Mouse (Mus musculus) kidney, adult 11 months (tissue): ENCODE data around the gene Grk6.

Source experiments
- DNase-seq: peaks from one replicate; pipeline ENCODE4 v3.0.0; 2022

The Grk6 gene

GRCm38 (mm10) chr13:55465830-55466440 is 21.1 kb downstream of the Grk6 start:
- no peak for DNase-seq

- DNase-seq, result no peak
These were observed 24.1 kb downstream of the Grk6 start for GRCm38 (mm10) chr13:55468851-55469560.

GRCm38 (mm10) chr13:55470372-55470771 is 25.5 kb downstream of the Grk6 start:
- DNase-seq, result no peak

GRCm38 (mm10) chr13:55471156-55471818 is 26.4 kb downstream of the Grk6 start:
- DNase-seq, result peak; percentile 72

- no peak for DNase-seq
These were observed 26.9 kb downstream of the Grk6 start for GRCm38 (mm10) chr13:55471819-55472131.

GRCm38 (mm10) chr13:55472132-55473022 is 27.5 kb downstream of the Grk6 start:
- DNase-seq, result no peak

GRCm38 (mm10) chr13:55473076-55473831 is 28.4 kb downstream of the Grk6 start:
- no peak for DNase-seq

GRCm38 (mm10) chr13:55473961-55474360 is 29.1 kb downstream of the Grk6 start:
- DNase-seq, result no peak

GRCm38 (mm10) chr13:55474621-55475069 is 29.8 kb downstream of the Grk6 start:
- DNase-seq, result peak; percentile 51

- no peak for DNase-seq
These were observed 30.9 kb downstream of the Grk6 start for GRCm38 (mm10) chr13:55475750-55476149.

- DNase-seq, result no peak
These were observed 31.4 kb downstream of the Grk6 start for GRCm38 (mm10) chr13:55476256-55476655.

GRCm38 (mm10) chr13:55477492-55477891 is 32.6 kb downstream of the Grk6 start:
- DNase-seq, result no peak

GRCm38 (mm10) chr13:55478036-55478435 is 33.2 kb downstream of the Grk6 start:
- DNase-seq, result no peak

- no peak for DNase-seq
These were observed 34.1 kb downstream of the Grk6 start for GRCm38 (mm10) chr13:55479008-55479407.

GRCm38 (mm10) chr13:55479929-55480328 is 35.1 kb downstream of the Grk6 start:
- no peak for DNase-seq

GRCm38 (mm10) chr13:55482542-55482941 is 37.7 kb downstream of the Grk6 start:
- no peak for DNase-seq

- DNase-seq, result no peak
These were observed 38.2 kb downstream of the Grk6 start for GRCm38 (mm10) chr13:55483071-55483470.

GRCm38 (mm10) chr13:55483593-55483992 is 38.7 kb downstream of the Grk6 start:
- no peak for DNase-seq

- no peak for DNase-seq
These were observed 39.7 kb downstream of the Grk6 start for GRCm38 (mm10) chr13:55484520-55485088.

GRCm38 (mm10) chr13:55486029-55486794 is 41.3 kb downstream of the Grk6 start:
- DNase-seq, result no peak

- no peak for DNase-seq
These were observed 42.2 kb downstream of the Grk6 start for GRCm38 (mm10) chr13:55486916-55487577.
